Mouse (Mus musculus): ENCODE measurements around the gene Tprgl. TPM values are rescaled to one million over a fixed set of nuclear protein-coding genes. Genes with fewer than 3 reads are reported as not detected.
A peak's percentile ranks its signal among the peaks of the same experiment; 100 is the strongest.

Gene Tprgl
- polyA plus RNA-seq, 1 experiment from 2014 or later = 148 TPM

GRCm38 (mm10) chr4:154198377-154198961 is 38.0 kb upstream of the Tprgl start:
- ATAC-seq (ENCODE audit: insufficient number of reproducible peaks, insufficient read depth, low FRiP score, low read depth) = no peak
- no peak overlapping the region for H3K4me2 ChIP-seq (ENCODE audit: low read length)
- peaks cover 6 to 9% of the 10 kb centered on the region in 2 experiments; a peak in 3 of 4 replicates for H3K4me1 ChIP-seq (ENCODE audit: control insufficient read depth in 2 of 2, insufficient read depth in 2 of 2, low read length in 2 of 2)
- peaks cover 2% of the 10 kb centered on the region; the same call in 1 of the 2 replicates for H3K9me3 ChIP-seq (ENCODE audit: control insufficient read depth, low read length)
- H3K4me3 ChIP-seq (ENCODE audit: control insufficient read depth in 1 of 2, insufficient read depth in 1 of 2, low read depth in 1 of 2, low read length in 2 of 2) = no peak overlapping the region
- H3K27me3 ChIP-seq (ENCODE audit: control insufficient read depth, insufficient read depth, low read length) = no peaks in the 10 kb centered on the region
- H3K9ac ChIP-seq (ENCODE audit: low read length) = no peak overlapping the region
- peak overlapping the region in 1 of 2 experiments; percentile 24; a peak in 1 of 4 replicates for H3K27ac ChIP-seq (replicated peaks in 1 of 2; ENCODE audit: control insufficient read depth in 1 of 2, insufficient read depth in 1 of 2, low read depth in 2 of 2, low read length in 2 of 2)
- 54% methylated on average over 7 of the region's 7 CpGs for WGBS
- no peaks in the 10 kb centered on the region for H3K36me3 ChIP-seq (ENCODE audit: control insufficient read depth, insufficient read depth, low read length)

GRCm38 (mm10) chr4:154197961-154198360 is 37.5 kb upstream of the Tprgl start:
- 51% methylated on average over 6 of the region's 6 CpGs for WGBS
- H3K36me3 ChIP-seq (ENCODE audit: control insufficient read depth, insufficient read depth, low read length) = no peaks in the 10 kb centered on the region
- H3K4me2 ChIP-seq (ENCODE audit: low read length) = no peak overlapping the region
- no peaks in the 10 kb centered on the region for H3K27me3 ChIP-seq (ENCODE audit: control insufficient read depth, insufficient read depth, low read length)
- H3K27ac ChIP-seq (replicated peaks in 1 of 2; ENCODE audit: control insufficient read depth in 1 of 2, insufficient read depth in 1 of 2, low read depth in 2 of 2, low read length in 2 of 2) = no peak overlapping the region; a peak in 2 of 4 replicates
- H3K9ac ChIP-seq (ENCODE audit: low read length) = no peak overlapping the region
- peaks cover 6 to 9% of the 10 kb centered on the region in 2 experiments; a peak in 3 of 4 replicates for H3K4me1 ChIP-seq (ENCODE audit: control insufficient read depth in 2 of 2, insufficient read depth in 2 of 2, low read length in 2 of 2)
- no peak overlapping the region for H3K4me3 ChIP-seq (ENCODE audit: control insufficient read depth in 1 of 2, insufficient read depth in 1 of 2, low read depth in 1 of 2, low read length in 2 of 2)
- peaks cover 2% of the 10 kb centered on the region; the same call in 1 of the 2 replicates for H3K9me3 ChIP-seq (ENCODE audit: control insufficient read depth, low read length)
- no peak for ATAC-seq (ENCODE audit: insufficient number of reproducible peaks, insufficient read depth, low FRiP score, low read depth)

DNA sequence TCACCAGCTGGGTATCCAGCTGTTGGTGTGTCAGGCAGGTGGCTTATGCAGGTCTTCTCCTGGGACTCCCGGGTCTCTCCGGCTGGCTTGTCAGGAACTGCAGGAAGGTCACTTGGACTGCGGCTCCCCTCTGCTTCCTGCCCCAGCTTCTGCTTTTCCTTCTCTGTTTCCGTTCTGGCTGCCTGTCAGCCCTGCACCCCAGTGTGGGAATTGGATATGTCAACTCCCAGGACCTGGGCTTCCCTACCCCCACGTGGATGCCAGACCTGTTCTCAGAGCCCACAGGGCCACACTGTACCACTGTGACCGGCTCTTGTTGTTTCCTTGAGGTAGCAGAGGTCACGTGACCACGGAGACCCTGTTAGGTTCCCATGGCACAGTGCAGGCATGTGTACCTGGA is 28.5 kb upstream of the Tprgl start:
- WGBS = 60% methylated on average over 8 of the region's 8 CpGs
- H3K9ac ChIP-seq (ENCODE audit: low read length) = no peak overlapping the region
- no peak overlapping the region for H3K4me2 ChIP-seq (ENCODE audit: low read length)
- H3K36me3 ChIP-seq (ENCODE audit: control insufficient read depth, insufficient read depth, low read length) = no peaks in the 10 kb centered on the region
- no peak overlapping the region for H3K4me3 ChIP-seq (ENCODE audit: control insufficient read depth in 1 of 2, insufficient read depth in 1 of 2, low read depth in 1 of 2, low read length in 2 of 2)
- no peaks in the 10 kb centered on the region for H3K27me3 ChIP-seq (ENCODE audit: control insufficient read depth, insufficient read depth, low read length)
- H3K27ac ChIP-seq (replicated peaks in 1 of 2; ENCODE audit: control insufficient read depth in 1 of 2, insufficient read depth in 1 of 2, low read depth in 2 of 2, low read length in 2 of 2) = 0 out of 4 replicates have a peak overlapping the region, but pooled peaks of 1 of the 2 experiments have one; percentile 42
- no peak; the same call in 1 of the 2 replicates for ATAC-seq (ENCODE audit: insufficient number of reproducible peaks, insufficient read depth, low FRiP score, low read depth)
- H3K4me1 ChIP-seq (ENCODE audit: control insufficient read depth in 2 of 2, insufficient read depth in 2 of 2, low read length in 2 of 2) = peaks cover 5 to 10% of the 10 kb centered on the region in 2 experiments; a peak in 2 of 4 replicates
- no peaks in the 10 kb centered on the region for H3K9me3 ChIP-seq (ENCODE audit: control insufficient read depth, low read length)

GRCm38 (mm10) chr4:154186002-154186537 is 25.6 kb upstream of the Tprgl start:
- Histone ChIP-seq H3K27ac (replicated peaks in 1 of 2; ENCODE audit: control insufficient read depth in 1 of 2, insufficient read depth in 1 of 2, low read depth in 2 of 2, low read length in 2 of 2) (peak overlapping the region in 1 of 2 experiments; percentile 43; a peak in 1 of 4 replicates), H3K27me3 (ENCODE audit: control insufficient read depth, insufficient read depth, low read length) (no peaks in the 10 kb centered on the region), H3K4me3 (ENCODE audit: control insufficient read depth in 1 of 2, insufficient read depth in 1 of 2, low read depth in 1 of 2, low read length in 2 of 2) (no peak overlapping the region), H3K9ac (ENCODE audit: low read length) (no peak overlapping the region), H3K36me3 (ENCODE audit: control insufficient read depth, insufficient read depth, low read length) (no peaks in the 10 kb centered on the region), H3K9me3 (ENCODE audit: control insufficient read depth, low read length) (no peaks in the 10 kb centered on the region), H3K4me2 (ENCODE audit: low read length) (no peak overlapping the region), H3K4me1 (ENCODE audit: control insufficient read depth in 2 of 2, insufficient read depth in 2 of 2, low read length in 2 of 2) (peaks cover 11 to 13% of the 10 kb centered on the region in 2 experiments; a peak in 3 of 4 replicates)
- 62% methylated on average over 11 of the region's 11 CpGs for WGBS
- ATAC-seq (ENCODE audit: insufficient number of reproducible peaks, insufficient read depth, low FRiP score, low read depth) = peak; percentile 31

DNA sequence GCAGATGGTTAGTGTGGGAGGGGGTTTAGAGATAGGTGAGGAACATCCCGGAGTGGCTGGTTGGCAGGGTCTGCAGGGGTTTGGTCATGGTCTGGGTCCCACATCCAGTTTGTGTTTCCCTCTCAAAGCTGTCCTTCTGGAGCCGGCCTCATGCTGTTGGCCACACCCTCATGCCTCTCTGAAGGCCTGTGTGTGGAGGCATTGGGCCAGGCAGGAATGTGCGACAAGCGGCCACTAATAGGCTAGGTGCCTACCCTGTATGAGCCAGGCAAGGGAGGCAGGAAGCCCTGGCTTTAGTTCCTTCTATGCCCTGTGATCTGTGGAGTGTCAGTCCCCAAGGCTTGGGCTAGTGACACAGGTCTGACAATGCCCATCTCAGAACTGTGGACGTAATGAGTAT is 24.5 kb upstream of the Tprgl start:
- Histone ChIP-seq H3K27me3 (ENCODE audit: control insufficient read depth, insufficient read depth, low read length) (no peaks in the 10 kb centered on the region), H3K4me3 (ENCODE audit: control insufficient read depth in 1 of 2, insufficient read depth in 1 of 2, low read depth in 1 of 2, low read length in 2 of 2) (no peak overlapping the region), H3K27ac (replicated peaks in 1 of 2; ENCODE audit: control insufficient read depth in 1 of 2, insufficient read depth in 1 of 2, low read depth in 2 of 2, low read length in 2 of 2) (no peak overlapping the region), H3K4me2 (ENCODE audit: low read length) (no peak overlapping the region), H3K9ac (ENCODE audit: low read length) (no peak overlapping the region), H3K9me3 (ENCODE audit: control insufficient read depth, low read length) (no peaks in the 10 kb centered on the region), H3K36me3 (ENCODE audit: control insufficient read depth, insufficient read depth, low read length) (no peaks in the 10 kb centered on the region), H3K4me1 (ENCODE audit: control insufficient read depth in 2 of 2, insufficient read depth in 2 of 2, low read length in 2 of 2) (peaks cover 11 to 13% of the 10 kb centered on the region in 2 experiments; a peak in 3 of 4 replicates)
- 53% methylated on average over 5 of the region's 5 CpGs for WGBS
- no peak for ATAC-seq (ENCODE audit: insufficient number of reproducible peaks, insufficient read depth, low FRiP score, low read depth)

DNA sequence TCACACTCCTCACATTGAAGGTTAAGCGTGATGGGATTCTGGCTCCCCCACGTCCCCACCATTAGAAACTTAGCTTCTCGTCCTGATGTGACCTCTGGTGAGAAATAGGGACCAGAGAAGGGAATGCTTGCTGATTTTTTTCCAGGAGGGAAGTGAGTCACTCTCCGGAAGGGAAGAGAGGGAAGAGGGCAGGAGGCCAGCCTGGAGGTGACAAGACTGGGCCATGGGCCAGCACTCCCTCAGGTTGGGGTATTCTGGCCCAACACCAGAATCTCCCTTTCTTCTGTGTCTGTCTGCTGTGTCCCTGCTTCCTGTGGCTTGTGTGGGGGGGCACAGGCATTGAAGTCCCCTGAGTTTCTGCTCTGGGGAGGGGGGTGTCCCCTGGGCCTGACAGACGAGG is 23.1 kb upstream of the Tprgl start:
- Histone ChIP-seq H3K9ac (ENCODE audit: low read length) (no peak overlapping the region), H3K4me2 (ENCODE audit: low read length) (no peak overlapping the region), H3K4me3 (ENCODE audit: control insufficient read depth in 1 of 2, insufficient read depth in 1 of 2, low read depth in 1 of 2, low read length in 2 of 2) (no peak overlapping the region), H3K36me3 (ENCODE audit: control insufficient read depth, insufficient read depth, low read length) (no peaks in the 10 kb centered on the region), H3K4me1 (ENCODE audit: control insufficient read depth in 2 of 2, insufficient read depth in 2 of 2, low read length in 2 of 2) (peaks cover 11 to 12% of the 10 kb centered on the region in 2 experiments; a peak in 3 of 4 replicates), H3K9me3 (ENCODE audit: control insufficient read depth, low read length) (no peaks in the 10 kb centered on the region), H3K27me3 (ENCODE audit: control insufficient read depth, insufficient read depth, low read length) (no peaks in the 10 kb centered on the region), H3K27ac (replicated peaks in 1 of 2; ENCODE audit: control insufficient read depth in 1 of 2, insufficient read depth in 1 of 2, low read depth in 2 of 2, low read length in 2 of 2) (no peak overlapping the region)
- WGBS = 41% methylated on average over 5 of the region's 5 CpGs
- 0 out of 2 replicates have a peak, but pooled peaks have one; percentile 41 for ATAC-seq (ENCODE audit: insufficient number of reproducible peaks, insufficient read depth, low FRiP score, low read depth)

GRCm38 (mm10) chr4:154181001-154181400 is 20.5 kb upstream of the Tprgl start:
- H3K9ac ChIP-seq (ENCODE audit: low read length) = no peak overlapping the region
- WGBS = 68% methylated on average over 7 of the region's 7 CpGs
- ATAC-seq (ENCODE audit: insufficient number of reproducible peaks, insufficient read depth, low FRiP score, low read depth) = no peak
- H3K4me1 ChIP-seq (ENCODE audit: control insufficient read depth in 2 of 2, insufficient read depth in 2 of 2, low read length in 2 of 2) = peaks cover 11 to 13% of the 10 kb centered on the region in 2 experiments; a peak in 3 of 4 replicates
- H3K9me3 ChIP-seq (ENCODE audit: control insufficient read depth, low read length) = no peaks in the 10 kb centered on the region
- no peak overlapping the region for H3K27ac ChIP-seq (replicated peaks in 1 of 2; ENCODE audit: control insufficient read depth in 1 of 2, insufficient read depth in 1 of 2, low read depth in 2 of 2, low read length in 2 of 2)
- H3K4me3 ChIP-seq (ENCODE audit: control insufficient read depth in 1 of 2, insufficient read depth in 1 of 2, low read depth in 1 of 2, low read length in 2 of 2) = no peak overlapping the region
- no peaks in the 10 kb centered on the region for H3K36me3 ChIP-seq (ENCODE audit: control insufficient read depth, insufficient read depth, low read length)
- H3K27me3 ChIP-seq (ENCODE audit: control insufficient read depth, insufficient read depth, low read length) = no peaks in the 10 kb centered on the region
- H3K4me2 ChIP-seq (ENCODE audit: low read length) = no peak overlapping the region
